Mouse (Mus musculus): Measurements from ENCODE around the gene Krtap3-2. TPM values are rescaled to one million over a fixed set of nuclear protein-coding genes. Genes with fewer than 3 reads are reported as not detected.

Krtap3-2 gene
- not detected for total RNA-seq (2023)

GRCm38 (mm10) chr11:99556753-99557152 is at the start of gene Krtap3-2:
Gene Krtap3-2, minus strand, starts transcription at chr11:99556853.

GRCm38 (mm10) chr11:99603208-99603607 is 46.6 kb upstream of the Krtap3-2 start, which contains the start of gene Gm11938:
Gene Gm11938, minus strand, starts transcription at chr11:99603308.

GRCm38 (mm10) chr11:99597742-99598141 is 41.1 kb upstream of the Krtap3-2 start, which contains the start of gene Krtap9-3:
Gene Krtap9-3, minus strand, starts transcription at chr11:99598105.

GRCm38 (mm10) chr11:99590981-99591380 is 34.3 kb upstream of the Krtap3-2 start, which contains the start of gene Krtap1-3:
Gene Krtap1-3, minus strand, starts transcription at chr11:99591339.

GRCm38 (mm10) chr11:99583245-99583704 is 26.6 kb upstream of the Krtap3-2 start, which contains the start of gene Krtap1-4:
Gene Krtap1-4, minus strand, starts transcription at chr11:99583654.

GRCm38 (mm10) chr11:99580636-99581035 is 24.0 kb upstream of the Krtap3-2 start, which contains the start of gene Krtap1-5:
Gene Krtap1-5, minus strand, starts transcription at chr11:99581016.

GRCm38 (mm10) chr11:99566530-99566929 is 9.9 kb upstream of the Krtap3-2 start, which contains the start of gene Krtap3-1:
Gene Krtap3-1, minus strand, starts transcription at chr11:99566630.

GRCm38 (mm10) chr11:99559366-99559765 is 2.7 kb upstream of the Krtap3-2 start, which contains the start of gene Gm11939:
Gene Gm11939, minus strand, starts transcription at chr11:99559466.

GRCm38 (mm10) chr11:99550765-99551164 is 5.9 kb downstream of the Krtap3-2 start, which contains the start of gene Krtap3-3:
Gene Krtap3-3, minus strand, starts transcription at chr11:99550865.

GRCm38 (mm10) chr11:99521288-99521860 is 35.3 kb downstream of the Krtap3-2 start, which contains the start of gene Krt39:
Gene Krt39, minus strand, starts transcription at chr11:99521338.

Other genes starting within 250 kb of the Krtap3-2 start
- not detected for gene Krt25, start 233.9 kb downstream of the Krtap3-2 start, total RNA-seq (2023)
- not detected for gene Krt26, start 218.9 kb downstream of the Krtap3-2 start, total RNA-seq (2023)
- gene Krt27, start 205.7 kb downstream of the Krtap3-2 start, total RNA-seq (2023): not detected
- gene Krt28, start 181.9 kb downstream of the Krtap3-2 start, total RNA-seq (2023): not detected
- gene Krt10, start 167.5 kb downstream of the Krtap3-2 start, total RNA-seq (2023): not detected
- not detected for gene Krt12, start 134.6 kb downstream of the Krtap3-2 start, total RNA-seq (2023)
- not detected for gene Krt20, start 118.7 kb downstream of the Krtap3-2 start, total RNA-seq (2023)
- gene Krt23, start 63.7 kb downstream of the Krtap3-2 start, total RNA-seq (2023): not detected
- not detected for gene Krt39, start 35.5 kb downstream of the Krtap3-2 start, total RNA-seq (2023)
- not detected for gene Krt40, start 13.7 kb downstream of the Krtap3-2 start, total RNA-seq (2023)
- gene Krtap3-3, start 6.0 kb downstream of the Krtap3-2 start, total RNA-seq (2023): not detected
- not detected for gene Gm11939, start 2.6 kb upstream of the Krtap3-2 start, total RNA-seq (2023)
- not detected for gene Krtap3-1, start 9.8 kb upstream of the Krtap3-2 start, total RNA-seq (2023)
- not detected for gene Krtap1-5, start 24.2 kb upstream of the Krtap3-2 start, total RNA-seq (2023)
- not detected for gene Krtap1-4, start 26.8 kb upstream of the Krtap3-2 start, total RNA-seq (2023)
- gene Krtap1-3, start 34.5 kb upstream of the Krtap3-2 start, total RNA-seq (2023): not detected
- not detected for gene Krtap9-3, start 41.3 kb upstream of the Krtap3-2 start, total RNA-seq (2023)
- gene Gm11938, start 46.5 kb upstream of the Krtap3-2 start, total RNA-seq (2023): not detected
- gene Gm11937, start 53.3 kb upstream of the Krtap3-2 start, total RNA-seq (2023): not detected
- not detected for gene Krtap2-4, start 58.0 kb upstream of the Krtap3-2 start, total RNA-seq (2023)
- not detected for gene Gm11562, start 63.6 kb upstream of the Krtap3-2 start, total RNA-seq (2023)
- gene Krtap4-1, start 71.4 kb upstream of the Krtap3-2 start, total RNA-seq (2023): not detected
- not detected for gene Krtap4-2, start 78.2 kb upstream of the Krtap3-2 start, total RNA-seq (2023)
- gene Krtap4-7, start 87.2 kb upstream of the Krtap3-2 start, total RNA-seq (2023): not detected
- not detected for gene Gm11555, start 93.4 kb upstream of the Krtap3-2 start, total RNA-seq (2023)
- not detected for gene Gm11563, start 102.1 kb upstream of the Krtap3-2 start, total RNA-seq (2023)
- gene Krtap4-6, start 109.1 kb upstream of the Krtap3-2 start, total RNA-seq (2023): not detected
- not detected for gene Gm14190, start 133.9 kb upstream of the Krtap3-2 start, total RNA-seq (2023)
- not detected for gene Gm14180, start 177.4 kb upstream of the Krtap3-2 start, total RNA-seq (2023)
- not detected for gene Gm11595, start 216.1 kb upstream of the Krtap3-2 start, total RNA-seq (2023)
- not detected for gene Krtap4-8, start 223.9 kb upstream of the Krtap3-2 start, total RNA-seq (2023)
- not detected for gene Krtap4-9, start 228.3 kb upstream of the Krtap3-2 start, total RNA-seq (2023)
- not detected for gene Gm11596, start 236.6 kb upstream of the Krtap3-2 start, total RNA-seq (2023)
- not detected for gene Gm11569, start 242.1 kb upstream of the Krtap3-2 start, total RNA-seq (2023)
- not detected for gene Gm11554, start 247.6 kb upstream of the Krtap3-2 start, total RNA-seq (2023)